Mouse (Mus musculus): ENCODE measurements at regions not wholly inside any gene's neighbourhood (a gene's known extent, or its start where the extent isn't known, plus 50 kb on each side); places are given as distances from the start of the nearest gene placed in this dataset.

DNA sequence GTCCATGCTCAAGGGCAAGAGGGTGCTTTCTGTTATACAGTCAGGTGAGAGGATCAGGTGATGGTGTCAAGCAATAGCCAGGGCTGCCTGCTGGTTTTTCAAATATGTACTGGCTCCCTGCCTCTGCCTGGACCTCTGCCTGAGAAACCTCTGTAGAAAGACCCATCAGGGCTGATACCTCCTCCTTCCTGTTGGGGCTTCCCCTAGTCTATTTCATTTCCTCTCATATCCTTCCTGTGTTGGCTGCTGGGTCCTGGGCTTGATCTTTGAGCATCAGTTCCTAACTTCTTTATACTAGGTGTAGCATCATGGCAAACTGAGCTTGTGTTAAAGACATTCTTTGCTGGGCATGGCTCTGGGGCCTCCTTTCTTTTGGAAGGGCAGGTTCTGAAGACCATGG, 89.5 kb downstream of the Tmem38b start:
- no peaks in the 10 kb centered on the region for H3K9me3 ChIP-seq (replicated peaks)
- H3K27ac ChIP-seq = no peak overlapping the region
- no peaks in the 10 kb centered on the region for H3K4me1 ChIP-seq (replicated peaks)
- no peak overlapping the region for H3K4me3 ChIP-seq
- ATAC-seq (replicated peaks; ENCODE audit: insufficient number of reproducible peaks, insufficient read depth, low FRiP score, low read depth) = no peak
- no peak overlapping the region for H3K9ac ChIP-seq
- H3K4me2 ChIP-seq = no peak overlapping the region
- H3K27me3 ChIP-seq = no peaks in the 10 kb centered on the region
- H3K36me3 ChIP-seq = no peaks in the 10 kb centered on the region

- Histone ChIP-seq H3K4me3 (no peak overlapping the region), H3K27ac (no peak overlapping the region), H3K9ac (no peak overlapping the region), H3K4me2 (no peak overlapping the region), H3K9me3 (replicated peaks) (no peaks in the 10 kb centered on the region), H3K36me3 (no peaks in the 10 kb centered on the region), H3K27me3 (no peaks in the 10 kb centered on the region), H3K4me1 (replicated peaks) (no peaks in the 10 kb centered on the region)
- no peak for ATAC-seq (replicated peaks; ENCODE audit: insufficient number of reproducible peaks, insufficient read depth, low FRiP score, low read depth)
Measured at GRCm38 (mm10) chr4:53919188-53919587, 93.3 kb downstream of the Tmem38b start.

- Histone ChIP-seq H3K9ac (no peak overlapping the region), H3K4me3 (no peak overlapping the region), H3K27me3 (no peaks in the 10 kb centered on the region), H3K36me3 (no peaks in the 10 kb centered on the region), H3K4me1 (replicated peaks) (no peaks in the 10 kb centered on the region), H3K27ac (no peak overlapping the region), H3K4me2 (no peak overlapping the region), H3K9me3 (replicated peaks) (no peaks in the 10 kb centered on the region)
- no peak for ATAC-seq (replicated peaks; ENCODE audit: insufficient number of reproducible peaks, insufficient read depth, low FRiP score, low read depth)
- 59% methylated on average over 2 of the region's 2 CpGs for WGBS
Measured at GRCm38 (mm10) chr4:53920587-53920986, 94.7 kb downstream of the Tmem38b start.

GRCm38 (mm10) chr4:53931068-53931467, 105.2 kb downstream of the Tmem38b start:
- Histone ChIP-seq H3K36me3 (no peaks in the 10 kb centered on the region), H3K9ac (no peak overlapping the region), H3K27me3 (no peaks in the 10 kb centered on the region), H3K4me1 (replicated peaks) (peaks cover 9% of the 10 kb centered on the region; the same call in 1 of the 2 replicates), H3K4me3 (no peak overlapping the region), H3K27ac (no peak overlapping the region), H3K9me3 (replicated peaks) (no peaks in the 10 kb centered on the region), H3K4me2 (no peak overlapping the region)
- WGBS = 86% methylated on average over 3 of the region's 3 CpGs
- no peak for ATAC-seq (replicated peaks; ENCODE audit: insufficient number of reproducible peaks, insufficient read depth, low FRiP score, low read depth)

- peak; percentile 27; the same call in 1 of the 2 replicates for ATAC-seq (replicated peaks; ENCODE audit: insufficient number of reproducible peaks, insufficient read depth, low FRiP score, low read depth)
- H3K27me3 ChIP-seq = no peaks in the 10 kb centered on the region
- no peaks in the 10 kb centered on the region for H3K9me3 ChIP-seq (replicated peaks)
- H3K4me2 ChIP-seq = peak overlapping the region; percentile 64
- H3K9ac ChIP-seq = no peak overlapping the region
- H3K4me1 ChIP-seq (replicated peaks) = peaks cover 9% of the 10 kb centered on the region; the same call in 1 of the 2 replicates
- H3K4me3 ChIP-seq = peak overlapping the region; percentile 37
- 9% methylated on average over 10 of the region's 10 CpGs for WGBS
- no peak overlapping the region for H3K27ac ChIP-seq
- H3K36me3 ChIP-seq = no peaks in the 10 kb centered on the region
Measured at GRCm38 (mm10) chr4:53931499-53931898, 105.7 kb downstream of the Tmem38b start.

DNA sequence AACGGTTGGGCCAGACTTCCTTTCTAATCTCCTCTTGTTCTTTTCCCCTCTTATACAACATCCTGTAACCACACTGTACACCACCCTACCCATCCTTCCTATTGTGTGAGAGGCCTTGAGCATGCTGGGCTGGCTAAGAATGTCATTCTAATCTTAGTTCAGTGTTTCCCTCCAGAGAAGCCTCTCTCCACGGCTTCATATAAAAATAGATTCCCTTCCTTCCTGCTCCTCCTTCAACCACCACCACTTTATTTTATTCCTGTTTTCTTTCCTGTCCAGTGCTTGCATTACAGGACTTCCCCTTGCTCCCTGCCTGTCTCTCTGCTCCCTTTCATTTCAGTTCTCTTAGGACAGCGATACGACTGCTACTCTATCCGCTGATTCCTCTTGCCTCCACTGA, 109.5 kb downstream of the Tmem38b start:
- H3K9me3 ChIP-seq (replicated peaks) = no peaks in the 10 kb centered on the region
- 37% methylated on average over 5 of the region's 5 CpGs for WGBS
- peak overlapping the region; percentile 22 for H3K27ac ChIP-seq
- H3K4me2 ChIP-seq = no peak overlapping the region
- no peaks in the 10 kb centered on the region for H3K27me3 ChIP-seq
- H3K9ac ChIP-seq = no peak overlapping the region
- H3K4me3 ChIP-seq = no peak overlapping the region
- no peaks in the 10 kb centered on the region for H3K36me3 ChIP-seq
- no peak; the same call in 1 of the 2 replicates for ATAC-seq (replicated peaks; ENCODE audit: insufficient number of reproducible peaks, insufficient read depth, low FRiP score, low read depth)
- H3K4me1 ChIP-seq (replicated peaks) = peaks cover 9% of the 10 kb centered on the region; the same call in 1 of the 2 replicates

DNA sequence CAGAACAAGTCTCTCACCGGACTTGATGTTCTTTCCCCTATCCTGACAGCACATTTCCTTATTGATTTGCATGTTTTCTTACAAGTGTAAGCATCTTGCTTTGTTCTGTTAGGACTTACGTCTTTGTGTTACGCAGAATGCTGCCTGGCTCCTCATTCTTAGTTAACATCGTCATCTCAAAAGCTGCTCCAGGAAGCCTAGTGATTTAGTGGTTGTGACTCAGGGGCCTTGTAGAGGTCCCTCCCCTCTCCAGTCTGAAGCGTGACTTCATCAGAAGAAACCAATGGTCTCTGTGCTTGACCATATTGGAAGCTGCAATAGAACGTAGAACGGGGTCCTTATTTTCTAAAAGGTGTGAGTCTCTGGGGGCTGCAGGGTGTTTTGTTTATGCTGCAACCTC, 122.9 kb downstream of the Tmem38b start:
- no peak overlapping the region for H3K4me2 ChIP-seq
- no peak overlapping the region for H3K27ac ChIP-seq
- 78% methylated on average over 7 of the region's 7 CpGs for WGBS
- H3K4me3 ChIP-seq = no peak overlapping the region
- H3K9ac ChIP-seq = no peak overlapping the region
- H3K36me3 ChIP-seq = no peaks in the 10 kb centered on the region
- H3K4me1 ChIP-seq (replicated peaks) = peaks cover 10% of the 10 kb centered on the region
- no peak for ATAC-seq (replicated peaks; ENCODE audit: insufficient number of reproducible peaks, insufficient read depth, low FRiP score, low read depth)
- no peaks in the 10 kb centered on the region for H3K27me3 ChIP-seq
- H3K9me3 ChIP-seq (replicated peaks) = no peaks in the 10 kb centered on the region

DNA sequence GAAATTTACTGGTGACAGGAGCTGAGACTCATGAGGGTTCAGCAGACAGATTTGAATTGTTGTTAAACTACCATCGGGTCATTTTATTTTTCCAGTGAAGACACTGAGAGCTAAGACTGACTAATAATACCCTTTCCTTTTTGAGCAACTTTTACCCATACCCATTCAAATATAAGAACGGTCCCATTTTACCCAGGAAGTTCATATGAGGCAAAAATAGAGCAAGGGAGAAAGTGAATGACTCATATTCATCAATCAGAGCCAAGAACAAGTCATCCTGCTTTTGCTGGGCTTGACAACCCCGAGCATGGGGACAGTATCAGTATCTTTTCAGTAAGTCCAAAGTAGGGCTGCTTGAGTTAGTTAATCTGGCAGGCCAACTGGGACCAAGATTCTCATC, 123.3 kb downstream of the Tmem38b start:
- peaks cover 10% of the 10 kb centered on the region for H3K4me1 ChIP-seq (replicated peaks)
- H3K27ac ChIP-seq = no peak overlapping the region
- whole genome bisulfite sequencing = 64% methylated on average over 3 of the region's 3 CpGs
- no peak overlapping the region for H3K4me3 ChIP-seq
- no peak overlapping the region for H3K9ac ChIP-seq
- ATAC-seq (replicated peaks; ENCODE audit: insufficient number of reproducible peaks, insufficient read depth, low FRiP score, low read depth) = no peak
- no peak overlapping the region for H3K4me2 ChIP-seq
- no peaks in the 10 kb centered on the region for H3K27me3 ChIP-seq
- H3K9me3 ChIP-seq (replicated peaks) = no peaks in the 10 kb centered on the region
- no peaks in the 10 kb centered on the region for H3K36me3 ChIP-seq

GRCm38 (mm10) chr4:53950496-53950895, 124.7 kb downstream of the Tmem38b start:
- Histone ChIP-seq H3K36me3 (no peaks in the 10 kb centered on the region), H3K27ac (no peak overlapping the region), H3K4me2 (no peak overlapping the region), H3K4me3 (no peak overlapping the region), H3K9me3 (replicated peaks) (no peaks in the 10 kb centered on the region), H3K27me3 (no peaks in the 10 kb centered on the region), H3K9ac (no peak overlapping the region), H3K4me1 (replicated peaks) (peaks cover 10% of the 10 kb centered on the region)
- no peak for ATAC-seq (replicated peaks; ENCODE audit: insufficient number of reproducible peaks, insufficient read depth, low FRiP score, low read depth)
- 60% methylated on average over 6 of the region's 6 CpGs for WGBS

DNA sequence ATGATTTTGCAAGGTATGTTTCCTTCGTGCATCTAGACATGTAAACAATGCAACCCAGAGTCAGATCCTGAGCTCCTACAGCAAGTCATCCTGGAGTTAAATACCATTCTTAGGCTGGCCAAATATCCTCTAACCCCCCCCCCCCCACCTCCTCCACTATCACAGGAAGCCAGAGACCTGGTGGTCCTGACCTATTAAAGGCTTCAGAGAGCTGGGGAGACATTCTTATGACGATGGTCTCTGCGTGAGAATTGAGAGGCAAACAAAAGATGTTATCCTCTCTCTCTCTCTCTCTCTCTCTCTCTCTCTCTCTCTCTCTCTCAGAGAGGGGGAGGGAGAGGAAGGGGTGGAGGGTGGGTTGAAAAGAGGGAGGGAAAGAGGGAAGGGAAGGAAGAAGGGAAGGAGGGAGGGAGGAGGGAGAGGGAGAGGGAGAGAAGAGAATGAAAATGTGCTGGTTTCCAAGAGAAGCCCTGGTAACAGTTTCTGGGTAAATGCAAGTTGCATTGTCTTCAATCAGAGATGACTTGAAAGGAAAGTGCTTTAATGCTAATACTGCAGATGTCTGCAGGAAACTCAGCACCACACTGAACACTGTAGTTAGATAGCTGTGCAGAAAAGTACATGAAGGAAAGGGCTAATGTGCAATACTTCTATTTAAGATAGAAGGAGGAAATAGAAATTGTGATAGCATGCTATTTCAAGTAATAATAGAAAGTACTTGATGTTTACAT, 125.3 kb downstream of the Tmem38b start:
- WGBS = 28% methylated on average over 3 of the region's 3 CpGs
- Histone ChIP-seq H3K4me2 (no peak overlapping the region), H3K4me1 (replicated peaks) (peaks cover 10% of the 10 kb centered on the region), H3K9me3 (replicated peaks) (no peaks in the 10 kb centered on the region), H3K27ac (no peak overlapping the region), H3K9ac (no peak overlapping the region), H3K4me3 (no peak overlapping the region), H3K36me3 (no peaks in the 10 kb centered on the region), H3K27me3 (no peaks in the 10 kb centered on the region)
- no peak for ATAC-seq (replicated peaks; ENCODE audit: insufficient number of reproducible peaks, insufficient read depth, low FRiP score, low read depth)

DNA sequence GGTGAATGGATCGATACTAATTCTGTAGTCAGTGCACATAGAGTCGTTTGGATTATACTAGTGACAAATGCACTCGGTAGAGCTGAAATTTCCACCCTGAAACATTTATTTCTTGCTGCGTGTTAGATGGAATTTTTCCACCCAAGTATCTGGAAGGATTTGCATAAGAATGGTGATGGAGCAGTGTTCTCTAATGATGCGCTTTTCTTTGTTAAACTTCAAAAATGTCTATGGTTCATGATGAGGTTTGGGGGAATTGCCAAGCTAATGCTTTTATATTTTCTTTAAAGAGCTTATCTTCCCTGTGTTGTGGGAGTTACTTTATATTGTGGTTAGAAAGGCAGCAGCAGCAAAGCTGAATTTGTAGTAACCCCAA, 125.9 kb downstream of the Tmem38b start:
- H3K27ac ChIP-seq = peak overlapping the region; percentile 40

GRCm38 (mm10) chr4:53952288-53952687, 126.4 kb downstream of the Tmem38b start:
- WGBS = 10% methylated on average over 3 of the region's 3 CpGs
- Histone ChIP-seq H3K4me2 (no peak overlapping the region), H3K27ac (peak overlapping the region; percentile 40), H3K36me3 (no peaks in the 10 kb centered on the region), H3K27me3 (no peaks in the 10 kb centered on the region), H3K9ac (no peak overlapping the region), H3K4me1 (replicated peaks) (peaks cover 10% of the 10 kb centered on the region), H3K4me3 (no peak overlapping the region), H3K9me3 (replicated peaks) (no peaks in the 10 kb centered on the region)
- no peak for ATAC-seq (replicated peaks; ENCODE audit: insufficient number of reproducible peaks, insufficient read depth, low FRiP score, low read depth)

More for the DNA sequence above, 125.9 kb downstream of the Tmem38b start:
- H3K4me1 ChIP-seq (replicated peaks) = peaks cover 10% of the 10 kb centered on the region
- no peaks in the 10 kb centered on the region for H3K36me3 ChIP-seq
- no peak for ATAC-seq (replicated peaks; ENCODE audit: insufficient number of reproducible peaks, insufficient read depth, low FRiP score, low read depth)
- no peak overlapping the region for H3K4me2 ChIP-seq
- H3K9ac ChIP-seq = no peak overlapping the region
- WGBS = 68% methylated on average over 5 of the region's 5 CpGs
- H3K9me3 ChIP-seq (replicated peaks) = no peaks in the 10 kb centered on the region
- H3K27me3 ChIP-seq = no peaks in the 10 kb centered on the region
- no peak overlapping the region for H3K4me3 ChIP-seq
